Mouse (Mus musculus): Measurements from ENCODE around the gene Smchd1. TPM values are rescaled to one million over a fixed set of nuclear protein-coding genes. Genes with fewer than 3 reads are reported as not detected.

Smchd1 gene
- polyA plus RNA-seq, 1 experiment from 2014 or later, result 90.7 TPM

DNA sequence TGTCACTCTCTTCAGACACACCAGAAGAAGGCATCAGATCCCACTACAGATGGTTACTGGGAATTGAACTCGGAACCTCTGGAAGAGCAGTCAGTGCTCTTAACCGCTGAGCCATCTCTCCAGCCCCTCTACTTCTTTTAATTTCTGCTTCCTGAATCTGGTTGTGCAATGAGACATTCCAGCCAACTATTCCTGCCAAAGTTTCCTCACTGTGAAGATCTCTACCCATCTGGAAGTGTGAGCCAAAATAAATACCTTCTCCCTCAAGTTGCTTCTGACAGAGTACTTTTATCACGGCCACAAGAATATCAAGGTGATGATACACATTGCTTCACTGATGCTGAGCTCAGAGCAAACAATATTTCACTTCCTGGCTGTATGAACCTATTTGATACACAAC lies 155.8 kb downstream of the Smchd1 start:
- Histone ChIP-seq H3K4me1 (ENCODE audit: control insufficient read depth, insufficient read depth, low read length) (no peaks in the 10 kb centered on the region), H3K27me3 (ENCODE audit: control insufficient read depth, insufficient read depth, low read length) (no peaks in the 10 kb centered on the region), H3K9me3 (replicated peaks; ENCODE audit: control insufficient read depth, low read length) (no peaks in the 10 kb centered on the region), H3K9ac (replicated peaks; ENCODE audit: low read length) (no peak overlapping the region), H3K4me3 (ENCODE audit: low read depth, low read length) (no peak overlapping the region), H3K36me3 (replicated peaks; ENCODE audit: control insufficient read depth, insufficient read depth, low read depth, low read length) (no peaks in the 10 kb centered on the region), H3K27ac (replicated peaks; ENCODE audit: low read depth, low read length) (no peak overlapping the region), H3K4me2 (ENCODE audit: low read depth, low read length) (no peak overlapping the region)
- ATAC-seq (replicated peaks; ENCODE audit: insufficient number of reproducible peaks, low FRiP score, low TSS enrichment, low read depth) (no peak), DNase-seq (ENCODE audit: low spot score) (no peak)
- WGBS, result 96% methylated on average over 3 of the region's 3 CpGs

DNA sequence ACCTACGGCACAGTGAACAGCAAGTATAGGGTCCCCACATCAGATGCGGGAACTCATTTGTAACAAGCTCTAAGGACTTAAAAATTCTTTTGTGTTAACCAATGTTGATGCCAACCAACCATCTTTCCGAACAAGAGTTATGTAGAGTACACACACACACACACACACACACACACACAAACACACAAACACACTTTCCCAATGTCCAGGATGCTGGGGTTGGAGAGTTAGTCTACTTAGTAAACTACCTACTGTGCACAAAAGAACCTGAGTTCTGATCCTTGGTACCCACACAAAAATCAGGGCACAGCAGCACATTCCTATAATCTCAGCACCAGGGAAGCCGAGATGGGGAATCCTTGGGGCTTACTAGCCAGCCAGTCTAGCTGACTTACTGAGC lies 157.6 kb downstream of the Smchd1 start:
- Histone ChIP-seq H3K4me2 (ENCODE audit: low read depth, low read length) (no peak overlapping the region), H3K27ac (replicated peaks; ENCODE audit: low read depth, low read length) (no peak overlapping the region), H3K4me1 (ENCODE audit: control insufficient read depth, insufficient read depth, low read length) (no peaks in the 10 kb centered on the region), H3K9me3 (replicated peaks; ENCODE audit: control insufficient read depth, low read length) (no peaks in the 10 kb centered on the region), H3K9ac (replicated peaks; ENCODE audit: low read length) (no peak overlapping the region), H3K4me3 (ENCODE audit: low read depth, low read length) (no peak overlapping the region), H3K36me3 (replicated peaks; ENCODE audit: control insufficient read depth, insufficient read depth, low read depth, low read length) (no peaks in the 10 kb centered on the region), H3K27me3 (ENCODE audit: control insufficient read depth, insufficient read depth, low read length) (no peaks in the 10 kb centered on the region)
- DNase-seq (ENCODE audit: low spot score), result no peak
- no peak for ATAC-seq (replicated peaks; ENCODE audit: insufficient number of reproducible peaks, low FRiP score, low TSS enrichment, low read depth)
- 95% methylated on average over 4 of the region's 4 CpGs for WGBS

DNA sequence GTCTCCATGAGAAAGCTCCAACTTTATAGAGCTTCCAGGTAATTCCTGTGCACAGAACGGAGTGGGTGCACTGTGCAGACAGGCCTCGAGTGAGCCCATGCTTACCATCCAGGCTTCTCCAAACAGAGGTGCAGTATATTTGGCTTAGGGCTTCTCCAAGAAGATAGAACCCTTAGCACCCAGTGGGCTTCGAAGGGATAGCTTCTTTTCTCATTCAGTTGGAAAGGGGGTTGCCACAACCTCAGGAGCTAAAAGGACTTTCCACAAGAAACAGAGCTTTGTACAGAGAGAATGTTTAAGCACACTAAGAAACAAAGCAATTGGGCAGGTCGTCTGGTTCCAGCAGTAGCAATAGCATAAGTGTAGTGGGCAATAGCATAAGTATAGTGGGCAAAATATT lies 160.8 kb downstream of the Smchd1 start:
- no peak for DNase-seq (ENCODE audit: low spot score)

DNA sequence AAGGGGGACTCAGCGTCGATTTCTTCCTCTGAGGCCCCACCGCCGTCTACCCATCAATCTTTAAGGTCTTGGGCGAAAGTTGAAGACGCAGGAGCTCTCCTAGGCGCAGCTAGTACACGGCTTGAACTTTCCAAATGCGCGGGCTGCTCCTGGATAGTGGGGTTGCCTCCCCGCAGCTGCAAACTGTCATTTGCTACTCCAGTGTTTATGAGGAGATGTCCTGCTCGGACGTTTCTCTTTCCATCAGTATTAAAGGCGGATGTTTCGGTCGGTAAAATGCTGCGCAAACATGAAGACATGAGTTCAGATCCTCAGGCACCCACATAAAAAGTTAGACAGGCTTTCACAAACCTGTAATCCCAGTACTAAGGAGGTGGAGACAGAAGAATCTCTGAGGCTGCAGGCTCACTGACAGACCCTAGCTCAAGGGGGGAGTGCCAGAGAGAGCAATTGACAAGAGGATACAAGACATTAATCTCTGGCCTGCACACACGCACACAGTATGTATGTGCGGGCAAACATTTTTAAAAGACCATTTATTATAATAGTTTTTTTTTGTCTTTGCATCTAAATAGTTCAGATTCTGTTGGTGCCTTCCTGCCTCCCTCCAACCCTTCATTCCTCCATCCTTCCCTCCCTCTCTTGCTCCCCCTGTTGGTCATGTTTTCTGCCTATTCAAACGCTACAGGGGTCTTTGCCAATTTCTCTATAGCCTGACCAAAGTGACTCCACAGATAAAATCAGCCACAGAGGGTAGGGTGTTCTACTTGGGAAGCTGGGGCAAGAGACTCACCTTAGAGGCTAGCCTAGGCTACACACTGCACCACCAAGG lies 163.6 kb downstream of the Smchd1 start, which contains the start of gene Emilin2:
Gene Emilin2, minus strand, starts transcription at position 639 of the 832 bp plus-strand sequence.
- H3K4me3 ChIP-seq (ENCODE audit: low read depth, low read length), result peak within 1 kb of the TSS; percentile 58
- DNase-seq (ENCODE audit: low spot score) (peak; percentile 77), ATAC-seq (replicated peaks; ENCODE audit: insufficient number of reproducible peaks, low FRiP score, low TSS enrichment, low read depth) (no peak)
- no peaks in the 10 kb centered on the region for H3K36me3 ChIP-seq (replicated peaks; ENCODE audit: control insufficient read depth, insufficient read depth, low read depth, low read length)
- H3K9ac ChIP-seq (replicated peaks; ENCODE audit: low read length), result peak within 1 kb of the TSS; percentile 70
- no peaks in the 10 kb centered on the region for H3K9me3 ChIP-seq (replicated peaks; ENCODE audit: control insufficient read depth, low read length)
- no peaks in the 10 kb centered on the region for H3K27me3 ChIP-seq (ENCODE audit: control insufficient read depth, insufficient read depth, low read length)
- WGBS, result 8% methylated on average over 20 of the region's 20 CpGs
- peak within 1 kb of the TSS; percentile 99 for H3K4me2 ChIP-seq (ENCODE audit: low read depth, low read length)
- no peaks in the 10 kb centered on the region for H3K4me1 ChIP-seq (ENCODE audit: control insufficient read depth, insufficient read depth, low read length)
- peak within 1 kb of the TSS; percentile 72 for H3K27ac ChIP-seq (replicated peaks; ENCODE audit: low read depth, low read length)

More for the DNA sequence above, 160.8 kb downstream of the Smchd1 start:
- H3K4me2 ChIP-seq (ENCODE audit: low read depth, low read length), result no peak overlapping the region
- H3K9ac ChIP-seq (replicated peaks; ENCODE audit: low read length), result no peak overlapping the region
- no peaks in the 10 kb centered on the region for H3K27me3 ChIP-seq (ENCODE audit: control insufficient read depth, insufficient read depth, low read length)
- H3K27ac ChIP-seq (replicated peaks; ENCODE audit: low read depth, low read length), result no peak overlapping the region
- 80% methylated on average over 4 of the region's 4 CpGs for WGBS
- H3K36me3 ChIP-seq (replicated peaks; ENCODE audit: control insufficient read depth, insufficient read depth, low read depth, low read length), result no peaks in the 10 kb centered on the region
- no peak overlapping the region for H3K4me3 ChIP-seq (ENCODE audit: low read depth, low read length)
- no peak for ATAC-seq (replicated peaks; ENCODE audit: insufficient number of reproducible peaks, low FRiP score, low TSS enrichment, low read depth)
- H3K4me1 ChIP-seq (ENCODE audit: control insufficient read depth, insufficient read depth, low read length), result no peaks in the 10 kb centered on the region
- H3K9me3 ChIP-seq (replicated peaks; ENCODE audit: control insufficient read depth, low read length), result no peaks in the 10 kb centered on the region

DNA sequence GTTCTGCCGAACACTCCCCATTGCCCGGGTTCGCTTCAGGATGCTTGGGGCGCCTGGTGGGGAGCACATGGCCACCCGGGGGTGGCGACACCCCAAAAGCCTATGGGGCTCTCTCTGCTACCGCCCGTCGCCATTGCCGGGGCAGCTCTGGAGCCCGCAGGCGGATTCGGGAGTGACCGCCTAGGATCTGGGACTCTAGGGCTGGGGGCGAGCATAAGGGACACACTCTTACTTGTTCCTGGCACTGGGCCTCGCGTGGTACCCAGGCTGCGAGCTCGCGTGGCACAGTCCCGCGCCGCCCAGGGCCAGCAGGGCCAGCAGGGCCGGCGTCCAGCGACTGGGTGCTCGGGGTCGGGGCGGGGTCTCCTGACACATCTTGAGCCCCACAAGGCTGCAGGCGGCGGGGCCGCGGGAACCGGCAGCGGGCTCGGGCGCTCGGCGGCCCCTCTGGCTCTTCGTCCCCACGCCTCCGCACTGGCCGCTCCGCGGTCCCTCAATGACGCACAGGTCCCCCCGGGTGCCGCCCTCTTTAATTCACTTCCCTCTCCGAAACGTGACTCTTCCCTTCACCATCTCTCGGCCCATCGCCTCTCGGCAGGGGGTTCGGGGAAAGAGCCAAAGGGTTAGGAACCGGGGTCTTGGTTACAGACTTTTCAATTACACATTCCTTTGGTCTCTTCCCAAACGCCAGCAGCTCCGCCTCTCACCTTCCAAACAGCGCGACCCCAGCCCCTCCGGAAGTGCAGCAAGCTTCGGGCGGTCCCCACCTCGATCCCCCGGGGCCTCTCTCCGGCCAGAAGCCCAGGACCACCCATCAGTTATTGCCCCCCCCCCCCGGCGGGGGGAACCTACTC lies 164.4 kb downstream of the Smchd1 start:
- Histone ChIP-seq H3K27ac (replicated peaks; ENCODE audit: low read depth, low read length) (peak overlapping the region; percentile 72), H3K36me3 (replicated peaks; ENCODE audit: control insufficient read depth, insufficient read depth, low read depth, low read length) (no peaks in the 10 kb centered on the region), H3K9ac (replicated peaks; ENCODE audit: low read length) (peak overlapping the region; percentile 70), H3K4me2 (ENCODE audit: low read depth, low read length) (peak overlapping the region; percentile 99), H3K4me3 (ENCODE audit: low read depth, low read length) (peak overlapping the region; percentile 58), H3K9me3 (replicated peaks; ENCODE audit: control insufficient read depth, low read length) (no peaks in the 10 kb centered on the region), H3K4me1 (ENCODE audit: control insufficient read depth, insufficient read depth, low read length) (no peaks in the 10 kb centered on the region), H3K27me3 (ENCODE audit: control insufficient read depth, insufficient read depth, low read length) (no peaks in the 10 kb centered on the region)
- ATAC-seq (replicated peaks; ENCODE audit: insufficient number of reproducible peaks, low FRiP score, low TSS enrichment, low read depth) (peak; percentile 67), DNase-seq (ENCODE audit: low spot score) (peak; percentile 58)
- under 1% methylated on average over 66 of the region's 67 CpGs for WGBS

DNA sequence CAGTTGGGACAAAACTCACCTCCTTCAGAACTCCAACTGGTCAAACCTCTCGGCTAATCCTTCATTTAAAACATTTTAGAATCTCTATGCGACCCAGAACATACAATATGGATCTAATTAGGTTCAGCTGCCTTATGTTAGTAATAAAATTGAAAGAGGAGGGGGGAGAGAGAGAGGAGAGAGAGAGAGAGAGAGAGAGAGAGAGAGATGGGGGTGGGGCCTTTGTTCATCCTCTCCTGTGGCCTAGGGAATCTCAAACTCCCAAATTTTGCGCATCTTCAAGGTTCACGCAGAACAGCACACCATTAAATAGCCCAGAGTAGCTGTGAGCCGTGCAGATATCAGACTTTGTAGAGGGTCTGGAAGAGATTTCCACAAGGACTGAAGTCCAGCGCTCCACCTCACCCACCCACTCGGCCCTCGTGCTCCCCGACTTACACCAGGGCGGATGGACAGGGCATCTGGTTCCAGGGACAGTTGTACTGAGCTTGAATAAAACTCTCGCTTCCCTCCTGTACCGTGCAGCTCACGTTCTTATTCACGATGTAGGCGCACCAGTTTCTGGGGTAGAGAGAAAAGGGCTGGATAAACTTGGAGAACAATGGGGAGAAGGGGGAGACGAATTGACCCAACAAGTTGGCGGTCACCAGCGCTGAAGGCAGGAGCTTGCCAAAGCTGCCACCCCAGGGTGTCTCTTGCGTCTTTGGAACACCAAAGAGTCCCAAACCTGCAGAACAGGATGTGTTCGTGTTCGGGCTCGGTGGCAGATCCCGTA lies 165.2 kb downstream of the Smchd1 start:
- no peaks in the 10 kb centered on the region for H3K4me1 ChIP-seq (ENCODE audit: control insufficient read depth, insufficient read depth, low read length)
- H3K36me3 ChIP-seq (replicated peaks; ENCODE audit: control insufficient read depth, insufficient read depth, low read depth, low read length), result no peaks in the 10 kb centered on the region
- peak overlapping the region; percentile 99 for H3K4me2 ChIP-seq (ENCODE audit: low read depth, low read length)
- WGBS, result 3% methylated on average over 23 of the region's 23 CpGs
- H3K27ac ChIP-seq (replicated peaks; ENCODE audit: low read depth, low read length), result peak overlapping the region; percentile 72
- peak; percentile 69 for DNase-seq (ENCODE audit: low spot score)
- H3K9ac ChIP-seq (replicated peaks; ENCODE audit: low read length), result peak overlapping the region; percentile 70
- H3K27me3 ChIP-seq (ENCODE audit: control insufficient read depth, insufficient read depth, low read length), result no peaks in the 10 kb centered on the region
- H3K4me3 ChIP-seq (ENCODE audit: low read depth, low read length), result peak overlapping the region; percentile 58
- no peaks in the 10 kb centered on the region for H3K9me3 ChIP-seq (replicated peaks; ENCODE audit: control insufficient read depth, low read length)
- ATAC-seq (replicated peaks; ENCODE audit: insufficient number of reproducible peaks, low FRiP score, low TSS enrichment, low read depth), result 0 out of 2 replicates have a peak, but pooled peaks have one; percentile 7

DNA sequence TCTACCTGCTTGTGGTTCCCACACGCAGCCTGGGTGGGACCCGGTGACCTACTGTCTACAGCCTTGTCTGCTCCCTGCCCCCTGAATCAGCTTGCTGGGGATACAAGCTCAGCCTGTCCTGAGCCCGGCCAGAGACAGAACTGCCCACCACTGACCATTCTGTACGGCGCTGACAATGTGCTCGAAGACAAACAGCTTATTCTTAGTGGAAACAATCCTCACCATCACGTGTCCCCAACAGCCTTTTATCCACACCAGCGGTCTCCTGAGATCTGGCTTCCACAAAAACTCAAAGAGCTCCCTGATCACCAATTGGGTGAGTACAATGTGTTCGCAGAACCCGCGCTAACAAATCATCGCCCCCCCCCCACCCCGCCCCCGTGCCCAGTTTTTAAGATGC lies 166.0 kb downstream of the Smchd1 start:
- H3K4me1 ChIP-seq (ENCODE audit: control insufficient read depth, insufficient read depth, low read length), result no peaks in the 10 kb centered on the region
- H3K36me3 ChIP-seq (replicated peaks; ENCODE audit: control insufficient read depth, insufficient read depth, low read depth, low read length), result no peaks in the 10 kb centered on the region
- DNase-seq (ENCODE audit: low spot score) (peak; percentile 54), ATAC-seq (replicated peaks; ENCODE audit: insufficient number of reproducible peaks, low FRiP score, low TSS enrichment, low read depth) (no peak)
- peak overlapping the region; percentile 24 for H3K4me3 ChIP-seq (ENCODE audit: low read depth, low read length)
- H3K4me2 ChIP-seq (ENCODE audit: low read depth, low read length), result peak overlapping the region; percentile 99
- H3K9ac ChIP-seq (replicated peaks; ENCODE audit: low read length), result peak overlapping the region; percentile 37
- H3K27ac ChIP-seq (replicated peaks; ENCODE audit: low read depth, low read length), result 0 out of 2 replicates have a peak overlapping the region, but pooled peaks have one; percentile 10
- 25% methylated on average over 14 of the region's 14 CpGs for WGBS
- H3K9me3 ChIP-seq (replicated peaks; ENCODE audit: control insufficient read depth, low read length), result no peaks in the 10 kb centered on the region
- H3K27me3 ChIP-seq (ENCODE audit: control insufficient read depth, insufficient read depth, low read length), result no peaks in the 10 kb centered on the region
